Mouse (Mus musculus) heart, adult 2 months (tissue): Measurements from ENCODE around the gene Cdhr5. TPM values are rescaled to one million over a fixed set of nuclear protein-coding genes. Genes with fewer than 3 reads are reported as not detected.
"Not testable (repeated sequence)": the region's sequence is repeated elsewhere in the genome, so short reads cannot be mapped to it uniquely, and the experiment has no call there.

ENCODE experiments used
- DNase-seq, 2 experiments: peaks; one replicate each; pipeline ENCODE4 v3.0.0; 2021
- H3K27ac ChIP-seq: fragments of 200-600 bp; 2 replicates; pipeline ENCODE4 v1.8.1; 2022
- H3K27me3 ChIP-seq: fragments of 200-500 bp; 2 replicates; pipeline ENCODE4 v1.6.1; 2012; ENCODE audit warnings: mild to moderate bottlenecking, low read length, inconsistent platforms, mixed read lengths; ENCODE audit not compliant: control insufficient read depth, insufficient read depth
- H3K36me3 ChIP-seq: fragments of 200-500 bp; 2 replicates; pipeline ENCODE4 v1.6.1; 2012; ENCODE audit warnings: low read length, inconsistent platforms; ENCODE audit not compliant: control insufficient read depth, insufficient read depth
- H3K4me1 ChIP-seq: fragments of 200-500 bp; 2 replicates; pipeline ENCODE4 v1.6.1; 2011; ENCODE audit warnings: low read length; ENCODE audit not compliant: control insufficient read depth, insufficient read depth
- H3K4me3 ChIP-seq: fragments of 200-600 bp; 2 replicates; pipeline ENCODE4 v1.8.1; 2022
- H3K79me2 ChIP-seq: fragments of 200-500 bp; replicated peaks from 2 replicates; pipeline ENCODE4 v1.6.1; 2012; ENCODE audit warnings: mild to moderate bottlenecking, inconsistent platforms, low read length, moderate library complexity, mixed read lengths; ENCODE audit not compliant: control insufficient read depth, insufficient read depth
- H3K9ac ChIP-seq: fragments of 200-500 bp; 2 replicates; pipeline ENCODE4 v1.6.1; 2012; ENCODE audit warnings: low read depth, mild to moderate bottlenecking, control low read depth, inconsistent platforms, low read length, mixed read lengths
- CTCF ChIP-seq: fragments of 200-600 bp; IDR thresholded peaks from 2 replicates; pipeline ENCODE4 v1.8.1; 2022; ENCODE audit warnings: antibody characterized with exemption, mild to moderate bottlenecking, moderate library complexity
- EP300 ChIP-seq: fragments of 200-500 bp; IDR thresholded peaks from 2 replicates; pipeline ENCODE4 v1.6.1; 2011; ENCODE audit warnings: low read depth, low read length, control low read depth; ENCODE audit not compliant: insufficient read depth
- POLR2A ChIP-seq: fragments of 200-500 bp; IDR thresholded peaks from 2 replicates; pipeline ENCODE4 v1.6.1; 2011; ENCODE audit warnings: mild to moderate bottlenecking, low read depth, low read length, control low read depth; ENCODE audit not compliant: insufficient read depth
- WGBS: fragments of 180-500 bp; shearing (Covaris S2); methylation state at CpG from one replicate; pipeline ENCODE4 v1.1.7; 2018; 5-methylcytosine and 5-hydroxymethylcytosine counted together
- intact Hi-C: fragments of 180-260 bp; cut with DNase I; formaldehyde crosslinking; loops from one replicate; pipeline ENCODE4 v1.15.1; 2025
- polyA plus RNA-seq: library from polyadenylated mRNA; depleted of rRNA; stranded (reverse); fragments of >200 nt; gene quantifications from 2 replicates; pipeline ENCODE4 v1.2.3, GENCODE M21; 2012
- total RNA-seq, 2 experiments: library from RNA; stranded (reverse); gene quantifications; 2 replicates each; pipeline ENCODE4 v1.2.3; 2021

The Cdhr5 gene
- total and polyA plus RNA-seq, 3 experiments = not detected

GRCm38 (mm10) chr7:141264041-141264700 is 12.4 kb downstream of the Cdhr5 start:
- Histone ChIP-seq H3K27ac (no peak overlapping the region), H3K4me3 (no peak overlapping the region)
- no peak for TF ChIP-seq POLR2A
- TF ChIP-seq EP300 = no peak
- no peak for TF ChIP-seq CTCF

GRCm38 (mm10) chr7:141263640-141264039 is 12.9 kb downstream of the Cdhr5 start:
- no peak overlapping the region for H3K9ac ChIP-seq

More at GRCm38 (mm10) chr7:141264041-141264700, 12.4 kb downstream of the Cdhr5 start:
- no peak for DNase-seq
- intact Hi-C loops = no loop called here
- peaks cover 5% of the 10 kb centered on the region for H3K4me1 ChIP-seq
- H3K27me3 ChIP-seq = no peaks in the 10 kb centered on the region
- no peak overlapping the region for H3K9ac ChIP-seq
- WGBS = 79% methylated on average over 11 of the region's 11 CpGs
- H3K36me3 ChIP-seq = no peaks in the 10 kb centered on the region
- no peaks in the 10 kb centered on the region for H3K79me2 ChIP-seq

GRCm38 (mm10) chr7:141261480-141261879 is 15.1 kb downstream of the Cdhr5 start:
- H3K27me3 ChIP-seq = no peaks in the 10 kb centered on the region
- intact Hi-C loops = no loop called here
- WGBS = 69% methylated on average over 3 of the region's 3 CpGs

More at GRCm38 (mm10) chr7:141263640-141264039, 12.9 kb downstream of the Cdhr5 start:
- no peaks in the 10 kb centered on the region for H3K79me2 ChIP-seq
- intact Hi-C loops = no loop called here
- no peaks in the 10 kb centered on the region for H3K27me3 ChIP-seq
- TF ChIP-seq EP300 (no peak), POLR2A (no peak), CTCF (no peak)
- H3K27ac ChIP-seq = no peak overlapping the region
- DNase-seq = no peak
- 83% methylated on average over 13 of the region's 13 CpGs for WGBS
- H3K4me3 ChIP-seq = no peak overlapping the region
- H3K4me1 ChIP-seq = peaks cover 5% of the 10 kb centered on the region
- no peaks in the 10 kb centered on the region for H3K36me3 ChIP-seq

GRCm38 (mm10) chr7:141256159-141256558 is 20.4 kb downstream of the Cdhr5 start:
- Histone ChIP-seq H3K27ac (no peak overlapping the region), H3K4me3 (no peak overlapping the region), H3K9ac (no peak overlapping the region), H3K36me3 (no peaks in the 10 kb centered on the region; the same call in 1 of the 2 replicates), H3K4me1 (no peaks in the 10 kb centered on the region), H3K79me2 (no peaks in the 10 kb centered on the region), H3K27me3 (no peaks in the 10 kb centered on the region)
- 81% methylated on average over 10 of the region's 10 CpGs for WGBS
- TF ChIP-seq EP300 = no peak
- TF ChIP-seq POLR2A = no peak
- TF ChIP-seq CTCF = no peak
- no peak for DNase-seq
- intact Hi-C loops = no loop called here

More at GRCm38 (mm10) chr7:141261480-141261879, 15.1 kb downstream of the Cdhr5 start:
- peaks cover 3% of the 10 kb centered on the region for H3K4me1 ChIP-seq
- H3K27ac ChIP-seq = no peak overlapping the region
- no peak for DNase-seq
- H3K9ac ChIP-seq = no peak overlapping the region
- H3K36me3 ChIP-seq = no peaks in the 10 kb centered on the region
- no peak overlapping the region for H3K4me3 ChIP-seq
- TF ChIP-seq CTCF = no peak
- no peak for TF ChIP-seq EP300
- no peak for TF ChIP-seq POLR2A
- no peaks in the 10 kb centered on the region for H3K79me2 ChIP-seq

- H3K4me1 ChIP-seq, DNase-seq, intact Hi-C loops, H3K4me3 ChIP-seq, H3K79me2 ChIP-seq, H3K27me3 ChIP-seq, H3K27ac ChIP-seq, H3K36me3 ChIP-seq, H3K9ac ChIP-seq: not testable (repeated sequence)
- 77% methylated on average over 4 of the region's 4 CpGs for WGBS
These were observed 26.1 kb downstream of the Cdhr5 start for GRCm38 (mm10) chr7:141250486-141250885.

- no peak for TF ChIP-seq POLR2A
- no peak for TF ChIP-seq CTCF
- TF ChIP-seq EP300 = no peak
- 89% methylated on average over 10 of the region's 10 CpGs for WGBS
- intact Hi-C loops = no loop called here
- Histone ChIP-seq H3K4me1 (peaks cover 9% of the 10 kb centered on the region), H3K27ac (no peak overlapping the region), H3K4me3 (no peak overlapping the region), H3K79me2 (peaks cover 8% of the 10 kb centered on the region), H3K9ac (no peak overlapping the region), H3K27me3 (no peaks in the 10 kb centered on the region), H3K36me3 (peaks cover 6% of the 10 kb centered on the region)
- no peak for DNase-seq
These were observed 45.0 kb downstream of the Cdhr5 start for GRCm38 (mm10) chr7:141231551-141231950.
